Mouse (Mus musculus) heart, postnatal 4 days (tissue): ENCODE data around the gene Snd1. TPM values are rescaled to one million over a fixed set of nuclear protein-coding genes. Genes with fewer than 3 reads are reported as not detected.
A peak's percentile ranks its signal among the peaks of the same experiment; 100 is the strongest.
"Not testable (repeated sequence)": the region's sequence is repeated elsewhere in the genome, so short reads cannot be mapped to it uniquely, and the experiment has no call there.

Experiments
- DNase-seq: peaks from one replicate; pipeline ENCODE4 v3.0.0; 2021
- total RNA-seq, 2 experiments: library from RNA; stranded (reverse); gene quantifications; 2 replicates each; pipeline ENCODE4 v1.2.3; 2021

The Snd1 gene
- total RNA-seq, 2 experiments from 2014 or later = 118 to 128 TPM

DNA sequence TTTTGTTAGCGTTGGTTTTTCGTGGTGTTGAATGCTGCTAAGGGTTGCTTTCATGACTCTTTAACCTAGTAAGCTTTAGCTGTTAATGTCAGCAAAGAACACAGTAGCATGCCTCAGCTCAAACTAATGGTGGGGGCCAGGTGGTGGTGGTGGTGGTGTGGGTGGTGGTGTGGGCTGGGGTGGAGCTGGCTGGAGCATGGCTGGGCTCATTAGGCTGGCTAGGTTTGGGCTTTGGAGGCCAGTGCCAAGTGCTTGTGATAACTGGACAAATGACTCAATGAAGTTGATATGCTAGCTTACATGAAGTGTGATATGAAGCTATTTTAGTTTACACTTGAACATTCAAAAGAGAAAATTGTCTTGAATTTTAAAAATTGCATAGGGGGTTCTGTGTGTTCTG, 11.1 kb downstream of the Snd1 start:
- peak; percentile 71 for DNase-seq

DNA sequence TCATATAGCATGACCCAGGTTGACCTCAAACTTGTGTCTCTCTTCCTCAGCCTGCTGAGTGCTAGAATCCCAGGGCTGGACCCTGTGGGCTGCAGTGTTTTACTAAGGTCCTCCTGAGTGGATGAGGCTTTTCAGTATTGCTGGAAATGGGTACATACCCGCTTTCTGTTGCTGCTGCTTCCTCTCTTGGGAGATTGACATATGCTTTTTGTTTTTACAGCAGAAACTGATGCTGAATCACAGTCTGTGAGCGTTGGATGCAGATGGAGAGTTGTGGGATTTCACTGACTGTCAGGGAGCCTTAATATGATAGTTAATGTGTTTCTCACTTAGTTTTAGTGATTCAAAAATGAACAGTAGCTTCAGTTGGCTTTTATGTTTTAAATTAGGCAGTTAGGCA, 11.5 kb downstream of the Snd1 start:
- DNase-seq = peak; percentile 6

DNA sequence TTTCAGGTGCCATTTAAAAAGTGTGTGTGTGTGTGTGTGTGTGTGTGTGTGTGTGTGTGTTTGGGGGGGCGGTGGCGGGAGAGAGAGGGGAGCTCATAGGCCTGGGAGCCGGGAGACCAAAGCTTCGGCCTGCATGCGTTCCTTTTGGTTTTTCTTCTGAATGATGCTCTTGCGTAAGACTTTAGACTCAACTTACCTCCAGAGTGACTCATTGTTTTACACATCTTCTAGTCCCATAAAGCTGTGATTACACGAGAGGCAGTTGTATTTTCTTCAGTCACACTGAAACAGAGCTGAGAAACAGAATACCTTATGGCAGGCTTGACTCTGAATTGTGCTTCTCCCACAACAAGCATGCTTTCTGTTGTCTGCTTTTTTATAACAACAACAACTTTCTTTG, 12.0 kb downstream of the Snd1 start:
- no peak for DNase-seq

DNA sequence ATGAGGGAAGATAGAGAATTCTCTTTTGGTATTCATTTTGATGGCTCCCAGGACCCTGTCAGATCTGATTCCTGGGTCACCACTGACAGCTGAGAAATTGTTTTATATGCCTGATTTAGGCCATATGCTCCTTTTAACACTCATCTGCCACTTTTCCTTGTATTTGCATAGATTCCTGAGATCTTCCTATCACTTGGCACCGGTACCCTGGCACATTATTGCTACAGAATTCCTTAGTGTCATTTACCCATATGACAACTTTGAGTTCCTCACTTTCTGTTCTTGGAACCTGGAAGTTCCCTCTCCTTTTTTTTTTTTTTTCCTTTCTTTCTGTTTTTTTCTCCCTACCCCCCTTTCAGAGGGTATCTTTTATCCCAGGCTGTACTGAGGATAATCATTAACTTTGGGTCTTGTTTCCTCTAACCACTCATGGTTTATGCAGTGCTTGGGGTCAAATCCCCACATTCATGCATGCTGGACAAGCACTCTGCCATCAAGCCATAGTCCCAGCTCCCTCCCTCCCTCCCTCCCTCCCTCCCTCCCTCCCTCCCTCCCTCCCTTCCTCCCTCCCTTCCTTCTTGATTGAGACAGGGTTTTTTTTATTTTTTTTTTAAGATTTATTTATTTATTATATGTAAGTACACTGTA, 13.4 kb downstream of the Snd1 start:
- no peak for DNase-seq

DNA sequence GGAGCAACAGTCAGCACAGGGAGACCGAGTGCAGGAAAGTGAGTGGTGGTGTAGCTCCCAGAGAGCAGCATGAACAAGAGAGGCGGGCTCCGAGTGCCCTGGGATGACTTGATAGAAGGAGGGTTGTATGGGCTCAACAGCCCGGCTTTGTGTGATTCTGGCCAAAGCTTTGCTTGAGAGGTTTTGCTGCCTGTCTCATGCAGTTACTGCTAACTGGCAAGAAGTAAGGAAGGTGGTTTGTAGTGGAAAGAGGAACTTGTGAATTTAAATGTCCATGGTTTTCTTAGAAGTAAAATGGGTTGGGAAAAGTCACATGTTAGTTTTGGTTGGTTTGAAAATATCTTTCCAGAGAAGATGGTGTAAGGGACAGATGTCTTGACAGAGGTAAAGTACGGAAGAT, 15.7 kb downstream of the Snd1 start:
- DNase-seq = no peak

- no peak for DNase-seq
These were observed 16.3 kb downstream of the Snd1 start for GRCm38 (mm10) chr6:28491198-28491597.

- peak; percentile 16 for DNase-seq
These were observed 22.9 kb downstream of the Snd1 start for GRCm38 (mm10) chr6:28497837-28498236.

- no peak for DNase-seq
These were observed 27.6 kb downstream of the Snd1 start for GRCm38 (mm10) chr6:28502576-28502975.

DNA sequence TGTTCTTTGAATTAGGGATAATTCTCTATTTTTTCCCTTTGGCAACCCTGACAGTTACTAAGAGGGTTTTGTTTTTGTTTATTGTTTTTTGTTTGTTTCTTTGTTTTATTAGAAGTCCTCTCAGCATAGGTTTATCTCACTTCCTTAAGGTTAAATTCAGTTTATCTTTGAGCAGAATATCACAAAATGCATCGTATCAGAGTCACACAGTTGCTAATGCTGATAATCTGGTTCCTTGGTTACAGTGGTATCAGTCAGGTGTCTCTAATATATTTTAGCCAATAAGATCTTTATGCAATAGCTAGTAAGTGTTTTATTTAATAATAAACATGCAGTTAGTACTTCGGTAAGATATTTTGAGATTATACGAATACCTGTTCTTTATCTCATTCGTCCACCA, 28.2 kb downstream of the Snd1 start:
- no peak for DNase-seq

DNA sequence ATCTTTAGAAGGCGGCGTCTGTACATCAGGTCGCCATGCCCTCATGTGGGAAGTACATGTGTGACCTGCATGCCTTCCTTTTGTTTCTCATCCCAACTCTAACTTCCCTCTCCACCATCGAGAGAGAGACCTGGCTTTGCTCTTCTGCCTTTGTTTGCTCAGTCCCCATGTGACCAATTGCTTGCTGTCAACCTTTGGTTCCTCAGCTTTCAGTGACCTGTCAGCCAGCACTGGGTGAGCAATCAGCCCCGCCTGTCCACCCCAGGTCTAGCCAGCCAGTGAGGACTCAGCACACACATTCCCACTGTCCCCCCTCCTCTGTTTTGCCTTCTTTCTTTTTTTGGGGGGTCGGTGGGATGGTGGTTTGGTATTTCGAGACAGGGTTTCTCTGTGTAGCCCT, 29.7 kb downstream of the Snd1 start:
- DNase-seq = no peak

DNA sequence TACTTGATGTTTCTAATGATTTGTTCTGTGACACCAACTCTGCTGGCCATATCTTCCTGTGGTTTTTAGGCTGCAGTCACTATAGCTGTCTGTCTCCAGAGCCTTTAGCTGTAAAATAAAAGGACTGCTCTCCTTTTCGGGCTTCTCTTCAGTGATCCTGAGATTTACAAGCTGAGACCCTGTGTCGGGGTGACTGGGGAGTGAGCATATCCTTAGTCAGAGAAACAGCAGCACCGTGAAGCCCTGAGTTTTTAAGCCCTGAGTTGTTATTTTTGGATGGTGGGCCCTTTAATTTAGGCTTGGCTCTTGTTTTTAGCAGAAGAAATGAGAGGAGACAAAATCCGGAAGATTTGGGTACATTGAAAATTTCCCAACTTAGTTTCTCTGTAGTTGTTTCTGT, 32.8 kb downstream of the Snd1 start:
- DNase-seq = no peak

GRCm38 (mm10) chr6:28514195-28514594, 39.3 kb downstream of the Snd1 start:
- no peak for DNase-seq

- no peak for DNase-seq
These were observed 40.0 kb downstream of the Snd1 start for GRCm38 (mm10) chr6:28514830-28515350.

- no peak for DNase-seq
These were observed 41.7 kb downstream of the Snd1 start for GRCm38 (mm10) chr6:28516618-28517017.

- no peak for DNase-seq
These were observed 42.1 kb downstream of the Snd1 start for GRCm38 (mm10) chr6:28517050-28517449.

- DNase-seq = no peak
These were observed 44.5 kb downstream of the Snd1 start for GRCm38 (mm10) chr6:28519426-28519825.

- DNase-seq = not testable (repeated sequence)
These were observed 45.8 kb downstream of the Snd1 start for GRCm38 (mm10) chr6:28520787-28521186.

DNA sequence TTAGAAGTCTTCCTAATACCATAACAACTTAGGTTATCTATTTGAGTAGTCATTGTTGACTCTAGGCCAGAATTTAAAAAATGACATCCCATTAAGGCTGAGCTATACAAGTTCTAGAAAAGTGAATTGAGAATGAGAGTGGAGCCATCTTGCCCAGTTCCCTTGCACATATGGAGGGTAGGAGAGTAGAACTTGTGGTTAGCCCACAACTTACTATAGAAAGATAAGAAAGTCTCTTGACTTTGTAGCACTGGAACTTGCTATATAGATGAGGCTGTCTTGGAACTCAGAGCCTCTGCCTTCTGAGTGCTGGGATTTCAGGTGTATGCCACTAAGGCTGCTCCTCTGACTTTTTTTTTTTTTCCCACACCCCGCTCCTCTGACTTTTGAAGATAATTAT, 46.5 kb downstream of the Snd1 start:
- no peak for DNase-seq

GRCm38 (mm10) chr6:28525589-28525988, 50.6 kb downstream of the Snd1 start:
- no peak for DNase-seq

GRCm38 (mm10) chr6:28527459-28527858, 52.5 kb downstream of the Snd1 start:
- no peak for DNase-seq

DNA sequence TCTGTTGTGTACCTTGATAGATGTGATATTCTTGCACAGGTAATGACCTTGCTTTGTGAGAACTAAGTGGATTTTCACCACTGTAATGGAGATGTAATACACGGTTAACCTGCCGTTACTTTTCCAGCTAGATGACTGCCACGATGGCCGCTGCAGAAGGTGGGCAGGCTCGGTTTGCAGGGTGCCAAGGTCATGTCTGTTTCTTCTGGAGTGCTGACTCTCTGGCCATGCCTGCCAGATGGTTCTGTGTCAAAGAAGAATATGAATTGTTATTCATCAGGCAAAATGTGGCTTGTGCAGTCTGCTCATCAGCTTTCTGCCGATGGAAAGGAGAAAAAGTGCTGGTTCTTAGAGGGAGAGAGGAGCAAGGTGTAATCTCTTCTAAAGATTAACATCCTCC, 53.3 kb downstream of the Snd1 start:
- DNase-seq = no peak

DNA sequence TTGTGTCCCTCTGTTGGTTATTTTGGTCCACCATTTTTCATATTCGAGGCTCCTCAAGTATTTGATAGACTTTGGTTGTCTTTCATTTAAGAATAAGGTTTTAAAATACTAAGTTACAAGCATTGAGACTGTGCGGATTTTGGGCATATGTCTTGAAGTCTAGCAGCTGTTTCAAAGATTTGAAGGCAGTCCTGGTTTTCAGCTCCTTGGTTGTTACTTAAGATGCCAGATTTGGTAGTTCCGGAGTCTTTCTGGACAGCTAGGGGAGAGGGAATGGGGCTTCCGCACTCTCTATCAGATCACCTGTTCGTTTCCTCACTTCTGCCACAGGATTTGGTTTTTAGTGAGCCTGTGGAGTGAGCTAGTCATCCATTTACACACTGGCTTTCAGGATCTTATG, 61.5 kb downstream of the Snd1 start:
- DNase-seq = no peak

DNA sequence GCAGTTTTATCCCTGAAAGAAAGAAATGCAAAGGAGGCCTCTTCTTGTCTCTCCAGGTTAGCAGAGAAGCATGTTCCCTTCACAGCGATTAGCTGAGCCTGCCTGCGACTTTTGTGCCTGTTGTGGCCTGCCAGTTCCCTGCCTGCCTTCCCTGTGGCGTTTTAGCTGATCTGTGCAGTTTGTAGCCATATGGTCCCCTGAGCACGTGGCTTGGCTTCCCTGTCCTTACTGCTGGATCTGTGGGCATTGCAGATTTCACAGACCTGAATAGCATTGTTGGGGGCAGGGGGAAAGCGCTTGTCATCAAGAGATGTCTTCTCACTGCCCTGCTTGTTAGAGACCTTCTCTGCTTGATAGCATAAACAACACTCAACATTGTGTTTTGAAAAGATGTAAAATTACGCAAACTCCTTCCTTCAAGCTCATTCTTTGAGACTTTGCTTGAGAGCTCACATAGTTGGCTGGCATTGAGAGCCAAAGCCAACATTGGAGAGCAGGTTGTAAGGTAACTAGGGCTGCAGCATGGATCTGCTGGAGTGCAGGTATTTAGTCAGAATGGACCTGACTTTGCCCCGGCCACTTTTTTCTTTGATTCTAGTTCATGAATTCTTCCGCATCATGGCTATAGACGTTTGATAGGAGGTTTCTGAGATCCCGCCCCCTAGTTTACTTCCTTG, 63.0 kb downstream of the Snd1 start:
- DNase-seq = no peak

GRCm38 (mm10) chr6:28542298-28542701, 67.4 kb downstream of the Snd1 start:
- no peak for DNase-seq
